Comparison of ENCODE assay signal across 8 mouse cellular contexts in the genomic region with DNA sequence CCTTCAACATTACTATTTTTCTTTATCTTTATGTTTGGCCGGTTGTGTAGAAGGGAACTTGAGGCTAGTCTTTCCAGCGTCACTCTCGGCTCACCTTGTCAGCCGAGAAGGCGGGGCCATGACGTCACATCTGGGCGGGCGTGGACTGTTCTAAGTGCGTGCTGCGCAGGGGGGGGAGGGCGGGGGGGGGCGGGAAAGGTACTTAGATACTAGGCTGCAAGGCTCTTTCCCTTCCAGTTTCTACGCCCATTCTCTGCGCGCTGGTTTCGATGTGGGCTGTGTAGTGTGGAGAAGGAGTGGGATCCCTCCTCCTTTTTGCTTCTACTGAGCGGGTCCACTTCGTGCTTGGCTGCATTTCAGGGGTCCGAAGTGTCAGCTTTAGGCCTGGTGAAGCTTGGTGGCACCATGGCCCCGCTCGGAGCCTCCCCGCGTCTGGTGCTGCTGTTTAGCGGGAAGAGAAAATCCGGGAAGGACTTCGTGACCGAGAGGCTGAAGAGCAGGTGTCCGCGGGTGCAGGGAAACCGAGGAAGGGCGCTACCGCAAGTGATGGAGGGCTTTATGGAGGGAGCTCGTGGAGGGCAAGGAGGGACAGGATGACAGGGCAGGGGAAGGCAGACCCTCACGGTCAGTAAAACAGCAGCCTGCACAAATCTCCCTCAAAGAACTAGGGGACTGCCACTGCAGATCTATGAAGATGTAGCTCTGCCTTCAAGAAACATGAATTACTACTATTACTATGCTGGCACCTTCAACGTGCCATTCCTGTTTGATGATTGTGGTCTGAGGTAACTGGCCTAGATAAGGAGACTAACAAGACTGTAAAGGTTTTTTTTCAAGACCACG. TPM values are rescaled to one million over a fixed set of nuclear protein-coding genes. Genes with fewer than 3 reads are reported as not detected.
DNase-seq lines count a peak whose midpoint lies in the region; ATAC-seq and TF ChIP-seq lines count a peak whose summit lies in the region.

No protein-coding gene starts in this region.

- under 1% methylated on average over 34 of the region's 36 CpGs for WGBS in cerebellum, adult 2 months
- WGBS in lung, embryonic 14.5 days: 1% methylated on average over 35 of the region's 36 CpGs

- ATAC-seq in hematopoietic stem cell, adult 5-6 weeks (replicated peaks in 1 of 2; ENCODE audit: insufficient read depth in 1 of 2, low FRiP score in 2 of 2, low TSS enrichment in 1 of 2, low read depth in 1 of 2, poor library complexity in 2 of 2, severe bottlenecking in 2 of 2): peak; percentile 76 to 80
- peak; percentile 91 for ATAC-seq in lung, embryonic 14.5 days (ENCODE audit: insufficient read depth)
- ATAC-seq in neutrophil, adult 5-6 weeks (ENCODE audit: extremely low read depth, insufficient number of reproducible peaks, low FRiP score, poor library complexity, severe bottlenecking): peak; percentile 78

- H3K9ac ChIP-seq in lung, embryonic 14.5 days: peak overlapping the region; percentile 66

- TF ChIP-seq CTCF in cerebellum, adult 2 months (IDR thresholded peaks at IDR 0.05; ENCODE audit: borderline replicate concordance, insufficient read depth, low read depth, low read length): no peak
- no peak for TF ChIP-seq CTCF in lung, embryonic 14.5 days (IDR thresholded peaks at IDR 0.05; ENCODE audit: low read depth)

- H3K36me3 ChIP-seq in lung, embryonic 14.5 days (ENCODE audit: insufficient read depth): no peaks in the 10 kb centered on the region

- H3K9me3 ChIP-seq in lung, embryonic 14.5 days (ENCODE audit: low read depth, low read length): no peaks in the 10 kb centered on the region

- peak; percentile 91 for DNase-seq in MEL-GATA-1-ER (ENCODE audit: extremely low read depth, low read depth)
- DNase-seq in cerebellum, adult 2 months: peak; percentile 91 to 92
- peak; percentile 93 for DNase-seq in forelimb bud, embryonic 11.5 days (ENCODE audit: low read depth, low spot score)
- DNase-seq in layer of hippocampus, adult 8-10 months (ENCODE audit: low spot score in 2 of 2): peak; percentile 81 to 90
- peak; percentile 96 for DNase-seq in lung, embryonic 14.5 days
- DNase-seq in testis, postnatal 14 days (ENCODE audit: low spot score): peak; percentile 86

- no peaks in the 10 kb centered on the region for H3K4me1 ChIP-seq in cerebellum, adult 2 months (ENCODE audit: control insufficient read depth, insufficient read depth, low read length)
- H3K4me1 ChIP-seq in lung, embryonic 14.5 days (ENCODE audit: insufficient read depth): no peaks in the 10 kb centered on the region

- peak overlapping the region; percentile 76 for H3K27ac ChIP-seq in cerebellum, adult 2 months (ENCODE audit: insufficient read depth, low read length)
- H3K27ac ChIP-seq in lung, embryonic 14.5 days (ENCODE audit: low read depth): peak overlapping the region; percentile 79

- H3K27me3 ChIP-seq in cerebellum, adult 2 months (ENCODE audit: control insufficient read depth, insufficient read depth, low read length): no peaks in the 10 kb centered on the region
- H3K27me3 ChIP-seq in lung, embryonic 14.5 days (ENCODE audit: insufficient read depth, low read length): no peaks in the 10 kb centered on the region

- peak overlapping the region; percentile 83 for H3K4me2 ChIP-seq in lung, embryonic 14.5 days

- H3K4me3 ChIP-seq in cerebellum, adult 2 months (replicated peaks; ENCODE audit: insufficient read depth, low read depth, low read length): peak overlapping the region; percentile 100
- peak overlapping the region; percentile 57 for H3K4me3 ChIP-seq in lung, embryonic 14.5 days (ENCODE audit: low read depth, low read length)

- TF ChIP-seq POLR2A in cerebellum, adult 2 months (IDR thresholded peaks at IDR 0.05; ENCODE audit: borderline replicate concordance, insufficient read depth, low read length): peak; percentile 40; the same call in 1 of the 2 replicates

RNA-seq across cellular contexts. Expression of gene Pmvk, which starts 4.8 kb away (rescaled TPM):
- 68.7 and 71.0 TPM in 2 replicates for polyA plus RNA-seq in cerebellum, adult 2 months (2012; rRNA removed)
- total RNA-seq in hematopoietic stem cell, adult 5-6 weeks (2017): 21.4 and 21.6 TPM in 2 replicates
- total RNA-seq in layer of hippocampus, adult 8-10 months (2022): 10 to 100 TPM; 29.5 to 33.7 (median 31.3) TPM
- polyA plus RNA-seq in lung, embryonic 14.5 days (2014; fragmentation: Nextera tagmentation; extraction: Ambion mirVana): 46.2 and 48.0 TPM in 2 replicates
- 22.3 and 24.7 TPM in 2 replicates for total RNA-seq in neutrophil, adult 5-6 weeks (2017)

RNA-seq across cellular contexts. Expression of gene Pbxip1, which starts 22.7 kb away (rescaled TPM):
- polyA plus RNA-seq in cerebellum, adult 2 months (2012; rRNA removed): 26.5 and 30.5 TPM in 2 replicates
- 26.7 and 28.4 TPM in 2 replicates for total RNA-seq in hematopoietic stem cell, adult 5-6 weeks (2017)
- 10 to 100 TPM; 39.6 to 71.2 (median 51.8) TPM for total RNA-seq in layer of hippocampus, adult 8-10 months (2022)
- 13.6 and 14.7 TPM in 2 replicates for polyA plus RNA-seq in lung, embryonic 14.5 days (2014; fragmentation: Nextera tagmentation; extraction: Ambion mirVana)
- total RNA-seq in neutrophil, adult 5-6 weeks (2017): 196 TPM in 2 replicates

RNA-seq across cellular contexts. Expression of gene Pygo2, which starts 29.2 kb away (rescaled TPM):
- polyA plus RNA-seq in cerebellum, adult 2 months (2012; rRNA removed): 38.7 and 39.3 TPM in 2 replicates
- 11.8 and 14.3 TPM in 2 replicates for total RNA-seq in hematopoietic stem cell, adult 5-6 weeks (2017)
- 10 to 100 TPM; 49.4 to 61.0 (median 53.9) TPM for total RNA-seq in layer of hippocampus, adult 8-10 months (2022)
- 54.0 and 56.8 TPM in 2 replicates for polyA plus RNA-seq in lung, embryonic 14.5 days (2014; fragmentation: Nextera tagmentation; extraction: Ambion mirVana)
- 35.8 and 41.4 TPM in 2 replicates for total RNA-seq in neutrophil, adult 5-6 weeks (2017)

RNA-seq across cellular contexts. Expression of gene Shc1, which starts 40.9 kb away (rescaled TPM):
- 15.9 and 16.0 TPM in 2 replicates for polyA plus RNA-seq in cerebellum, adult 2 months (2012; rRNA removed)
- 50.8 and 51.2 TPM in 2 replicates for total RNA-seq in hematopoietic stem cell, adult 5-6 weeks (2017)
- 10 to 100 TPM; 16.4 to 22.3 (median 19.9) TPM for total RNA-seq in layer of hippocampus, adult 8-10 months (2022)
- 69.5 and 75.2 TPM in 2 replicates for polyA plus RNA-seq in lung, embryonic 14.5 days (2014; fragmentation: Nextera tagmentation; extraction: Ambion mirVana)
- 51.4 and 58.1 TPM in 2 replicates for total RNA-seq in neutrophil, adult 5-6 weeks (2017)

RNA-seq across cellular contexts. Expression of gene Cks1b, which starts 41.0 kb away (rescaled TPM):
- 7.0 and 7.2 TPM in 2 replicates for polyA plus RNA-seq in cerebellum, adult 2 months (2012; rRNA removed)
- 106 and 133 TPM in 2 replicates for total RNA-seq in hematopoietic stem cell, adult 5-6 weeks (2017)
- total RNA-seq in layer of hippocampus, adult 8-10 months (2022): 1 to 10 TPM; 1.6 to 4.7 (median 2.5) TPM
- polyA plus RNA-seq in lung, embryonic 14.5 days (2014; fragmentation: Nextera tagmentation; extraction: Ambion mirVana): 655 and 692 TPM in 2 replicates
- total RNA-seq in neutrophil, adult 5-6 weeks (2017): 1.6 and 2.4 TPM in 2 replicates

Comparison
In these comparisons a context has a peak if more than half of its experiments do, and no peak if none do; other contexts are left out.
1. Peak in every context shown above with its lines: DNase-seq, ATAC-seq, H3K4me3 ChIP-seq and H3K27ac ChIP-seq.